Mouse (Mus musculus) forelimb bud, embryonic 11.5 days (tissue): ENCODE measurements at regions not wholly inside any gene's neighbourhood (a gene's known extent, or its start where the extent isn't known, plus 50 kb on each side); places are given as distances from the start of the nearest gene placed in this dataset.

ENCODE experiments used
- DNase-seq: peaks from one replicate; pipeline ENCODE4 v3.0.0-alpha.2; 2012; ENCODE audit warnings: low read depth, low spot score

GRCm38 (mm10) chr1:75997222-75997621 lies 451.2 kb downstream of the Slc4a3 start:
- DNase-seq: no peak

GRCm38 (mm10) chr1:76001124-76001523 lies 455.1 kb downstream of the Slc4a3 start:
- no peak for DNase-seq

- peak; percentile 87 for DNase-seq
Observed at GRCm38 (mm10) chr1:76009601-76010000, 463.5 kb downstream of the Slc4a3 start.

- no peak for DNase-seq
Observed at GRCm38 (mm10) chr1:76010212-76010800, 464.2 kb downstream of the Slc4a3 start.

GRCm38 (mm10) chr1:76018588-76018987 lies 472.5 kb downstream of the Slc4a3 start:
- DNase-seq: no peak

- DNase-seq: no peak
Observed at GRCm38 (mm10) chr1:76019071-76019470, 473.0 kb downstream of the Slc4a3 start.

- no peak for DNase-seq
Observed at GRCm38 (mm10) chr1:76024650-76025049, 478.6 kb downstream of the Slc4a3 start.

GRCm38 (mm10) chr1:76025389-76025788 lies 479.3 kb downstream of the Slc4a3 start:
- DNase-seq: no peak

- no peak for DNase-seq
Observed at GRCm38 (mm10) chr1:76029059-76029458, 483.0 kb downstream of the Slc4a3 start.

GRCm38 (mm10) chr1:76031171-76031922 lies 485.3 kb downstream of the Slc4a3 start:
- DNase-seq: no peak

- no peak for DNase-seq
Observed at GRCm38 (mm10) chr1:76031923-76032285, 485.8 kb downstream of the Slc4a3 start.

GRCm38 (mm10) chr1:76032626-76033025 lies 486.6 kb downstream of the Slc4a3 start:
- DNase-seq: no peak

- DNase-seq: no peak
Observed at GRCm38 (mm10) chr1:76036316-76036715, 490.2 kb downstream of the Slc4a3 start.

- DNase-seq: no peak
Observed at GRCm38 (mm10) chr1:76039029-76039655, 493.1 kb downstream of the Slc4a3 start.

- DNase-seq: no peak
Observed at GRCm38 (mm10) chr1:76039661-76040060, 493.6 kb downstream of the Slc4a3 start.

- no peak for DNase-seq
Observed at GRCm38 (mm10) chr1:76050264-76050663, 504.2 kb downstream of the Slc4a3 start.

GRCm38 (mm10) chr1:76053378-76054171 lies 507.5 kb downstream of the Slc4a3 start:
- DNase-seq: no peak

GRCm38 (mm10) chr1:76065783-76066182 lies 519.7 kb downstream of the Slc4a3 start:
- peak; percentile 76 for DNase-seq

GRCm38 (mm10) chr1:76070831-76071321 lies 524.8 kb downstream of the Slc4a3 start:
- DNase-seq: no peak

GRCm38 (mm10) chr1:76075213-76075612 lies 529.1 kb downstream of the Slc4a3 start:
- no peak for DNase-seq

- DNase-seq: no peak
Observed at GRCm38 (mm10) chr1:76075685-76076455, 529.8 kb downstream of the Slc4a3 start.
